Mouse (Mus musculus) forebrain, embryonic 13.5 days (tissue): ENCODE data around the gene Galnt6. TPM values are rescaled to one million over a fixed set of nuclear protein-coding genes. Genes with fewer than 3 reads are reported as not detected.

Experiments used
- ATAC-seq: fragments of 200-750 bp; cut with Nextera tagmentation; 2 replicates; pipeline ENCODE4 v1.8.0; 2017
- H3K27ac ChIP-seq: fragments of 300-500 bp; sonication (generic); 2 replicates; pipeline ENCODE4 v1.5.1; 2015; ENCODE audit warnings: inconsistent platforms, mild to moderate bottlenecking, moderate library complexity
- H3K27me3 ChIP-seq: fragments of 300-500 bp; sonication (generic); 2 replicates; pipeline ENCODE4 v1.6.1; 2015; ENCODE audit warnings: mild to moderate bottlenecking, inconsistent platforms
- H3K36me3 ChIP-seq: fragments of 300-500 bp; sonication (generic); 2 replicates; pipeline ENCODE4 v1.6.1; 2015; ENCODE audit warnings: mild to moderate bottlenecking, inconsistent platforms; ENCODE audit not compliant: poor library complexity, severe bottlenecking
- H3K4me1 ChIP-seq: fragments of 300-500 bp; sonication (generic); 2 replicates; pipeline ENCODE4 v1.6.1; 2015; ENCODE audit warnings: inconsistent platforms
- H3K4me2 ChIP-seq: fragments of 300-500 bp; sonication (generic); 2 replicates; pipeline ENCODE4 v1.6.1; 2015; ENCODE audit warnings: inconsistent platforms, mild to moderate bottlenecking, moderate library complexity
- H3K4me3 ChIP-seq: fragments of 300-500 bp; sonication (generic); 2 replicates; pipeline ENCODE4 v1.5.1; 2015; ENCODE audit warnings: mild to moderate bottlenecking, inconsistent platforms
- H3K9ac ChIP-seq: fragments of 300-500 bp; sonication (generic); 2 replicates; pipeline ENCODE4 v1.6.1; 2015; ENCODE audit warnings: mild to moderate bottlenecking, inconsistent platforms
- H3K9me3 ChIP-seq: fragments of 300-500 bp; sonication (generic); replicated peaks from 2 replicates; pipeline ENCODE4 v1.6.1; 2016; ENCODE audit warnings: inconsistent platforms
- WGBS: fragments of 180-500 bp; shearing (Covaris S2); methylation state at CpG from one replicate; pipeline ENCODE4 v1.1.7; 2015; 5-methylcytosine and 5-hydroxymethylcytosine counted together
- microRNA-seq: library from miRNA; unstranded; fragments of <30 nt; microRNA quantifications from one replicate; pipeline ENCODE4, GENCODE M21; 2016
- polyA plus RNA-seq: library from polyadenylated mRNA; unstranded; fragments of >200 nt; fragmentation: Nextera tagmentation; extraction: Ambion mirVana; gene quantifications from 2 replicates; pipeline ENCODE4 v1.2.1, GENCODE M21; 2015

The Galnt6 gene
- polyA plus RNA-seq, 1 experiment from 2014 or later = 0.06 TPM

DNA sequence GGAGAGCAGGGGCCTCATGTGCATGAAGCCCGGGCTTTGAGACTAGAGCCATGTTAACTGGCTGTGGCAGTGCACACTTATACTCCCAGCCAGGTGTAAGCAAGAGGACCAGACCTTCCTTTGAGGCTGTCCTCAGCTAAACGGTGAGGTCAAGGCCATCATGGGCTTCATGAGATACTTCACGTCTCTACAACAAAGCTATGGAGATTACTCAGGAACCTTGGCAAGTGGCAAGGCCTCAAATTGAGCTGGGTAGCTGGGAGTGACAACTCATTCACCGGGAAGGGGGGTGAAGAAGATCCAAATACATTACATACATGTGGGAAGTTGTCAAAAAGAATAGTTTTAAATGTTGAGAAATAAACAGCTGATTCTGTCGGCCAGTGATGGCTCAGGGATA is 68.4 kb downstream of the Galnt6 start:
- H3K27me3 ChIP-seq = no peaks in the 10 kb centered on the region
- no peaks in the 10 kb centered on the region for H3K36me3 ChIP-seq
- no peak overlapping the region for H3K4me3 ChIP-seq
- H3K4me1 ChIP-seq = no peaks in the 10 kb centered on the region
- no peak overlapping the region for H3K27ac ChIP-seq
- no peaks in the 10 kb centered on the region for H3K9me3 ChIP-seq
- no peak overlapping the region for H3K4me2 ChIP-seq
- H3K9ac ChIP-seq = no peak overlapping the region
- no peak for ATAC-seq
- WGBS = 92% methylated on average over 5 of the region's 5 CpGs

DNA sequence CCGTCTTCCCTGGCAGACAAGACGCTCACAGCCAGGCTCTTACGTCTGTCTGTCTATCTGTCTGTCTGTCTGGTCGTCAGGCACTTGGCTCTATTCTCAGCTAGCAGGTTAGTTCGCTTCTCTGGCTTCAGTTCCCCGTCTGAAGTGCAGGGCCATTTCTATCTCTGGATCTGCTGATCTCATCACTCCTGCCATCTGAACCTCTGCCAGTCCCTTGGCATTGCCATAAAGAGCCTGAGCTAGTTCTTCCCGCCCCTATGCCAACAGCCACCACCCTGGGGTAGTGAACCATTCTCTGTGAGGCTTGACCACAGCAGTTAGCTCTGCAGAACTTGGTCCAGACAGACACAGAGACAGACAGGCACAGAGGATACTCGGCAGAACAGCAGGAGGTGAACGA is 68.9 kb downstream of the Galnt6 start:
- H3K9ac ChIP-seq = no peak overlapping the region
- no peak for ATAC-seq
- no peaks in the 10 kb centered on the region for H3K4me1 ChIP-seq

DNA sequence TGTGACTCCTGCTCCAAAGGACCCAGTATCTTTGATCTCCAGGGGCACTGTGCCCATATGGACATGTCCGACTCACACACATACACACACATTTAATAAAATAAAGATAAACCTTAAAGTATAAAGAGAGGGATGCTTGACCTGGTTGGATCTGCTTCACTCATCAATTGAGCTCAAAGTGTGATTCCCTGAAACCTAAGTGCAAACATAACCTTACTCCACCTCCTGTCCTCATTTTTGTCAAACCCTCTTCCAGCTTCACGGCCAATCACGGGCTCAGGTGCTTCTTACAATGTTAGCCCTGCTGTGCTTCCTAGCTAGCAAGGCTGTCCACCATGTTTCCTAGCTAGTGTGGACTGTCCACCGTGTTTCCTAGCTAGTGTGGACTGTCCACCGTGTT is 74.0 kb downstream of the Galnt6 start:
- no peaks in the 10 kb centered on the region for H3K4me1 ChIP-seq
- H3K27me3 ChIP-seq = no peaks in the 10 kb centered on the region
- no peaks in the 10 kb centered on the region for H3K9me3 ChIP-seq
- no peak overlapping the region for H3K9ac ChIP-seq
- no peaks in the 10 kb centered on the region for H3K36me3 ChIP-seq
- no peak overlapping the region for H3K27ac ChIP-seq
- ATAC-seq = no peak
- no peak overlapping the region for H3K4me3 ChIP-seq
- no peak overlapping the region for H3K4me2 ChIP-seq
- WGBS = 86% methylated on average over 5 of the region's 5 CpGs

More for the DNA sequence above, 68.9 kb downstream of the Galnt6 start:
- H3K36me3 ChIP-seq = no peaks in the 10 kb centered on the region
- H3K4me2 ChIP-seq = no peak overlapping the region
- no peak overlapping the region for H3K27ac ChIP-seq
- no peaks in the 10 kb centered on the region for H3K27me3 ChIP-seq
- no peak overlapping the region for H3K4me3 ChIP-seq
- no peaks in the 10 kb centered on the region for H3K9me3 ChIP-seq
- WGBS = 89% methylated on average over 9 of the region's 9 CpGs

DNA sequence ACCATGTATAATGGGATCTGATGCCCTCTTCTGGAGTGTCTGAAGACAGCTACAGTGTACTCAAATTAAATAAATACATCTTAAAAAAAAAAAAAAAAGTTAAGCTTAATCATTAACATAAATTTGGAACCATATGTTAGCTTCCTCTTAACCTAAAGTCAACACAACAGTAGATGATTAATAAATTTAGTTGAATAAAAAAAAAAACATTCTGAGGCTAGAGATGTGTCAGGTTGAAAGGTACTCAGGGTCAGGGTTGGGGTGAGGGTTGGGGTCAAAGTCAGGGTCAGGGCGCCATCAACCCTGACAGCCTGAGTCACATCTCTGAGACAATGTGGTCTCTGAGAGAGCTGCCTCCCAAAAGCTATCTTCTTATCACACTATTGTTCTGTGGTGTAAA is 74.9 kb downstream of the Galnt6 start:
- H3K27ac ChIP-seq = no peak overlapping the region
- WGBS = 92% methylated on average over 1 of the region's 1 CpGs
- no peak overlapping the region for H3K4me3 ChIP-seq
- H3K36me3 ChIP-seq = no peaks in the 10 kb centered on the region
- no peak for ATAC-seq
- no peaks in the 10 kb centered on the region for H3K27me3 ChIP-seq
- no peaks in the 10 kb centered on the region for H3K4me1 ChIP-seq
- H3K9me3 ChIP-seq = no peaks in the 10 kb centered on the region
- H3K4me2 ChIP-seq = no peak overlapping the region
- H3K9ac ChIP-seq = no peak overlapping the region

DNA sequence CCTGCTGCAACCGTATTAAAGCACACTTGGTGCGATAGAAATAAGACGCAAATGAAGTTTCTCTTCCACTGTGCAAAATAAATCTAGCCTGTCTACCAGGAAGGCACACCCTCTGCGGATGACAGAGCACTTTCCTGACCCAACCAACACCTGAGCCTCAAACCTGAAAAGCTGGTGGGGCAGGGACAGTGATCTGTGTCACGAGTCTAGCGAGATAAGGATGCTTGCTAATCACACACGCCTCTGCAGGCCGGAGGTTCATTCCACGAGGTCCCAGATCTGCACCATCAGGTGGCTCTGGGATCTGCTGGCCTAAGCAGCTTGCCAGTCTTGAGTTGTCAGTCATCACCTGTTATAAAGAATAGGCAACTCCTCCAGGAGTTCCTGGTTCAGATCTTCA is 77.6 kb downstream of the Galnt6 start:
- H3K4me3 ChIP-seq = no peak overlapping the region
- ATAC-seq = no peak
- H3K27me3 ChIP-seq = no peaks in the 10 kb centered on the region
- H3K9me3 ChIP-seq = no peaks in the 10 kb centered on the region
- WGBS = 86% methylated on average over 9 of the region's 9 CpGs
- H3K27ac ChIP-seq = no peak overlapping the region
- no peaks in the 10 kb centered on the region for H3K36me3 ChIP-seq
- no peak overlapping the region for H3K4me2 ChIP-seq
- H3K9ac ChIP-seq = no peak overlapping the region
- no peaks in the 10 kb centered on the region for H3K4me1 ChIP-seq

DNA sequence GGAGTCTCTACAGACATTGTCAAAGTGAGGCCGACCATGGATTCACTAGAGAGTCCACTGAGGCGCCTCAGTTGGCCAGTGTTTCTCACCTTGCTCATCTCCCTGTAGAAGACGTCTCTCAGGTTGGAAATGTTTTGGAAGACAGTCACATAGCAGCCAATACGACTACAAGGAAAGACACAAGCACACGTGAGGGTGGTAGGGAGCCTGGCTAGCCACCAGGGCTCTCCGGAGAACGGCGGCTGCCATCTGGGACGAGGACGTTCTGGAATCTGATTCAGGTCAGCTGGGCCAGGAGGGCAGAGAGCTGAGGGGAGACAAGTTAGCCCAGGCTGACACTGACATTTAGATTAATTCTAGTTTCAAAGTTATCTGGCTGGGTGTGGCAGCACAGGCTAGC is 79.1 kb downstream of the Galnt6 start:
- H3K4me1 ChIP-seq = no peaks in the 10 kb centered on the region
- no peak overlapping the region for H3K27ac ChIP-seq
- H3K36me3 ChIP-seq = no peaks in the 10 kb centered on the region
- no peak overlapping the region for H3K4me3 ChIP-seq
- no peak overlapping the region for H3K9ac ChIP-seq
- ATAC-seq = no peak
- no peaks in the 10 kb centered on the region for H3K27me3 ChIP-seq
- no peaks in the 10 kb centered on the region for H3K9me3 ChIP-seq
- H3K4me2 ChIP-seq = no peak overlapping the region
- 87% methylated on average over 10 of the region's 10 CpGs for WGBS

DNA sequence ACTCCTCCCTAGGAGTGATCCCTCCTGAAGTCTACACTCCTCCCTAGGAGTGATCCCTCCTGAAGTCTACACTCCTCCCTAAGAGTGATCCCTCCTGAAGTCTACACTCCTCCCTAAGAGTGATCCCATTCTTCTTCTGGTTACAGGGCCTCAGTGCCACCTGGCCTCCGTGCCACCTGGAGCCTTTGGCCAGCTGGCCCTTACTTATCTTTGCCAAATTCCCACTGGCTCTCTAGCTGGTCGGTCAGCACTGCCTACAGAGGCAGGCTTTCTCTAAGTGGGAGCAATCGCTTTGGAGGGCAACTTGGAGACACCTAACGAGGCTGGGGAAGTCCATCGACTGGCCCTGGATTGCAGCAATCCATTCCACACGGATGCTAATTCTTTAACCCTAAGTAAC is 83.0 kb downstream of the Galnt6 start:
- H3K27ac ChIP-seq = no peak overlapping the region
- H3K9me3 ChIP-seq = no peaks in the 10 kb centered on the region
- no peak overlapping the region for H3K4me2 ChIP-seq
- no peaks in the 10 kb centered on the region for H3K36me3 ChIP-seq
- 78% methylated on average over 6 of the region's 6 CpGs for WGBS
- no peaks in the 10 kb centered on the region for H3K27me3 ChIP-seq
- H3K4me3 ChIP-seq = no peak overlapping the region
- no peaks in the 10 kb centered on the region for H3K4me1 ChIP-seq
- no peak overlapping the region for H3K9ac ChIP-seq
- ATAC-seq = no peak

DNA sequence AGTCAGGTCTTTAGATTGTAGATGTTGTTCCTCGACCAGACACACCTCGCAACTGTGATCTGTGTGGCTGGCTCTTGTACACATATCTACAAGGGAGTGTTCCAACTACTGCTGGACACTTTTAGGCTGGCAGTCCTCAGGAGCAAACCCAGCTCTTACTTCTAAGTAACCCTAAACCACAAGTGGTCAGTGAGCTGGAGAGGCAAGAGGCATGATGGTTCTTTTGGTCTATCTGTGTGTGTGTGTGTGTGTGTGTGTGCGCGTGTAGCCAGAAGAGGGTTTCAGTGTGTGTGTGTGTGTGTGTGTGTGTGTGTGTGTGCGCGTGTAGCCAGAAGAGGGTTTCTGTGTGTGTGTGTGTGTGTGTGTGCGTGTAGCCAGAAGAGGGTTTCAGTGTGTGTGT is 86.7 kb downstream of the Galnt6 start:
- Histone ChIP-seq H3K4me3 (no peak overlapping the region), H3K36me3 (no peaks in the 10 kb centered on the region), H3K9me3 (no peaks in the 10 kb centered on the region), H3K4me1 (no peaks in the 10 kb centered on the region), H3K4me2 (no peak overlapping the region), H3K27ac (no peak overlapping the region), H3K9ac (no peak overlapping the region), H3K27me3 (peaks cover 18% of the 10 kb centered on the region)
- no peak for ATAC-seq
- 92% methylated on average over 7 of the region's 7 CpGs for WGBS

Small RNAs within 50 kb of the gene (microRNA-seq; reads per million reads assigned to microRNA genes)
- gene Mir6961 = not detected

Other genes starting within 250 kb of the Galnt6 start
- gene Csrnp2, start 233.9 kb downstream of the Galnt6 start, polyA plus RNA-seq = 34.7 and 39.2 TPM in 2 replicates
- 35.2 and 38.3 TPM in 2 replicates for gene Tfcp2, start 177.4 kb downstream of the Galnt6 start, polyA plus RNA-seq
- 36.4 and 37.5 TPM in 2 replicates for gene Pou6f1, start 129.4 kb downstream of the Galnt6 start, polyA plus RNA-seq
- 190 and 192 TPM in 2 replicates for gene Dazap2, start 114.0 kb downstream of the Galnt6 start, polyA plus RNA-seq
- 1.7 and 2.1 TPM in 2 replicates for gene Smagp, start 92.4 kb downstream of the Galnt6 start, polyA plus RNA-seq
- gene Bin2, start 59.8 kb downstream of the Galnt6 start, polyA plus RNA-seq = 1.3 and 1.7 TPM in 2 replicates
- 0.23 and 1.2 TPM in 2 replicates for gene Cela1, start 41.5 kb downstream of the Galnt6 start, polyA plus RNA-seq
- 17.1 and 19.5 TPM in 2 replicates for gene Slc4a8, start 32.4 kb upstream of the Galnt6 start, polyA plus RNA-seq
- gene Scn8a, start 140.5 kb upstream of the Galnt6 start, polyA plus RNA-seq = 13.3 and 17.1 TPM in 2 replicates